Mouse (Mus musculus) MEL (cell line): ENCODE measurements around the gene Ucp2. TPM values are rescaled to one million over a fixed set of nuclear protein-coding genes. Genes with fewer than 3 reads are reported as not detected.

Experiments used
- DNase-seq: peaks from one replicate; pipeline ENCODE4 v3.0.0; 2011; ENCODE audit warnings: low read depth, low spot score
- H3K27ac ChIP-seq: 2 replicates; pipeline ENCODE4 v1.5.1; 2012; ENCODE audit warnings: low read depth, mild to moderate bottlenecking, control low read depth, low read length, moderate library complexity; ENCODE audit not compliant: control insufficient read depth
- H3K27me3 ChIP-seq, 2 experiments: fragments of 150-350 bp in 1 of 2; sonication (generic) in 1 of 2; 2 replicates each; pipeline ENCODE4 v1.6.1; 2012; ENCODE audit warnings: low read length in 2 of 2, mild to moderate bottlenecking in 2 of 2, improper control_type of control experiment in 1 of 2, moderate library complexity in 1 of 2; ENCODE audit not compliant: insufficient read depth in 2 of 2, control insufficient read depth in 1 of 2
- H3K36me3 ChIP-seq, 2 experiments: 2 replicates each; pipeline ENCODE4 v1.6.1; 2012 to 2014; ENCODE audit warnings: low read length in 2 of 2, improper control_type of control experiment in 1 of 2, inconsistent platforms in 1 of 2, mild to moderate bottlenecking in 1 of 2; ENCODE audit not compliant: insufficient read depth in 2 of 2, control insufficient read depth in 1 of 2
- H3K4me1 ChIP-seq, 2 experiments: fragments of 150-350 bp in 1 of 2; sonication (generic) in 1 of 2; 2 replicates each; pipeline ENCODE4 v1.6.1; 2012; ENCODE audit warnings: low read length in 2 of 2, improper control_type of control experiment in 1 of 2, mild to moderate bottlenecking in 1 of 2; ENCODE audit not compliant: insufficient read depth in 2 of 2, control insufficient read depth in 1 of 2
- H3K4me3 ChIP-seq, 2 experiments: fragments of 150-350 bp in 1 of 2; sonication (generic) in 1 of 2; 2 replicates each; pipeline ENCODE4 v1.5.1; 2012; ENCODE audit warnings: low read depth in 2 of 2, low read length in 2 of 2, mild to moderate bottlenecking in 2 of 2, moderate library complexity in 2 of 2, control low read depth in 1 of 2, improper control_type of control experiment in 1 of 2; ENCODE audit not compliant: control insufficient read depth in 1 of 2, insufficient read depth in 1 of 2
- H3K79me2 ChIP-seq: 2 replicates; pipeline ENCODE4 v1.6.1; 2012; ENCODE audit warnings: mild to moderate bottlenecking, low read length, moderate library complexity; ENCODE audit not compliant: control insufficient read depth, poor library complexity, insufficient read depth
- H3K9ac ChIP-seq: 2 replicates; pipeline ENCODE4 v1.6.1; 2012; ENCODE audit warnings: low read depth, mild to moderate bottlenecking, control low read depth, low read length, moderate library complexity; ENCODE audit not compliant: control insufficient read depth, poor library complexity, severe bottlenecking
- H3K9me3 ChIP-seq: fragments of 150-350 bp; sonication (generic); replicated peaks from 2 replicates; pipeline ENCODE4 v1.6.1; 2012; ENCODE audit warnings: mild to moderate bottlenecking, low read length, improper control_type of control experiment, moderate library complexity; ENCODE audit not compliant: insufficient read depth
- BHLHE40 ChIP-seq: IDR thresholded peaks from 2 replicates; pipeline ENCODE4 v1.6.1; 2012; ENCODE audit warnings: low read depth, mild to moderate bottlenecking, inconsistent platforms, low read length, improper control_type of control experiment, borderline replicate concordance
- CHD1 ChIP-seq: IDR thresholded peaks from 2 replicates; pipeline ENCODE4 v1.6.1; 2012; ENCODE audit warnings: low read depth, mild to moderate bottlenecking, inconsistent platforms, low read length, improper control_type of control experiment
- CTCF ChIP-seq, 3 experiments: IDR thresholded peaks in 2 of 3; conservative IDR thresholded peaks in 1 of 3; 2 replicates each; pipeline ENCODE4 v1.5.1; 2011 to 2012; ENCODE audit warnings: low read length in 3 of 3, low read depth in 2 of 3, mild to moderate bottlenecking in 2 of 3, improper control_type of control experiment in 1 of 3, inconsistent platforms in 1 of 3, mixed read lengths in 1 of 3, moderate library complexity in 1 of 3; ENCODE audit not compliant: control insufficient read depth in 1 of 3, insufficient read depth in 1 of 3, poor library complexity in 1 of 3, severe bottlenecking in 1 of 3
- E2F4 ChIP-seq: IDR thresholded peaks from 2 replicates; pipeline ENCODE4 v1.6.1; 2011; ENCODE audit warnings: low read depth, low read length, improper control_type of control experiment, borderline replicate concordance
- ELF1 ChIP-seq: IDR thresholded peaks from 2 replicates; pipeline ENCODE4 v1.6.1; 2014; ENCODE audit warnings: low read depth, mild to moderate bottlenecking, inconsistent platforms, low read length, improper control_type of control experiment, moderate library complexity
- EP300 ChIP-seq, 2 experiments: IDR thresholded peaks; 2 replicates each; pipeline ENCODE4 v1.6.1; 2011; ENCODE audit warnings: improper control_type of control experiment in 2 of 2, low read length in 2 of 2, low read depth in 1 of 2, mild to moderate bottlenecking in 1 of 2
- ETS1 ChIP-seq: IDR thresholded peaks from 2 replicates; pipeline ENCODE4 v1.6.1; 2012; ENCODE audit warnings: low read depth, mild to moderate bottlenecking, inconsistent platforms, low read length, improper control_type of control experiment, moderate library complexity
- GATA1 ChIP-seq: IDR thresholded peaks from 2 replicates; pipeline ENCODE4 v1.6.1; 2011; ENCODE audit warnings: low read depth, low read length, improper control_type of control experiment
- HCFC1 ChIP-seq: IDR thresholded peaks from 2 replicates; pipeline ENCODE4 v1.6.1; 2012; ENCODE audit warnings: low read depth, mild to moderate bottlenecking, inconsistent platforms, low read length, improper control_type of control experiment, moderate library complexity
- JUND ChIP-seq: IDR thresholded peaks from 2 replicates; pipeline ENCODE4 v1.6.1; 2011; ENCODE audit warnings: low read depth, mild to moderate bottlenecking, improper control_type of control experiment, low read length
- KAT2A ChIP-seq: conservative IDR thresholded peaks from 2 replicates; pipeline ENCODE4 v1.6.1; 2012; ENCODE audit warnings: low read depth, low read length, improper control_type of control experiment, inconsistent platforms
- MAX ChIP-seq: IDR thresholded peaks from 2 replicates; pipeline ENCODE4 v1.6.1; 2011; ENCODE audit warnings: low read length, improper control_type of control experiment
- MAZ ChIP-seq: IDR thresholded peaks from 2 replicates; pipeline ENCODE4 v1.6.1; 2012; ENCODE audit warnings: low read depth, mild to moderate bottlenecking, inconsistent platforms, low read length, improper control_type of control experiment
- MEF2A ChIP-seq: IDR thresholded peaks from 2 replicates; pipeline ENCODE4 v1.6.1; 2014; ENCODE audit warnings: low read depth, mild to moderate bottlenecking, inconsistent platforms, low read length, improper control_type of control experiment; ENCODE audit not compliant: poor library complexity, insufficient replicate concordance, severe bottlenecking; ENCODE audit errors: extremely low read depth
- MXI1 ChIP-seq: IDR thresholded peaks from 2 replicates; pipeline ENCODE4 v1.6.1; 2011; ENCODE audit warnings: mild to moderate bottlenecking, low read depth, low read length, improper control_type of control experiment
- MYB ChIP-seq: IDR thresholded peaks from 2 replicates; pipeline ENCODE4 v1.6.1; 2011; ENCODE audit warnings: mild to moderate bottlenecking, low read depth, low read length, improper control_type of control experiment
- MYC ChIP-seq: IDR thresholded peaks from 2 replicates; pipeline ENCODE4 v1.6.1; 2011; ENCODE audit warnings: low read depth, mild to moderate bottlenecking, low read length, improper control_type of control experiment, moderate library complexity
- NELFE ChIP-seq: IDR thresholded peaks from 2 replicates; pipeline ENCODE4 v1.6.1; 2011; ENCODE audit warnings: low read depth, low read length, improper control_type of control experiment
- NRF1 ChIP-seq: IDR thresholded peaks from 2 replicates; pipeline ENCODE4 v1.6.1; 2014; ENCODE audit warnings: low read depth, mild to moderate bottlenecking, inconsistent platforms, low read length, improper control_type of control experiment, moderate library complexity; ENCODE audit not compliant: poor library complexity, insufficient read depth, severe bottlenecking
- POLR2A ChIP-seq, 2 experiments: IDR thresholded peaks; 2 replicates each; pipeline ENCODE4 v1.6.1; 2011 to 2012; ENCODE audit warnings: low read length in 2 of 2, mild to moderate bottlenecking in 2 of 2, control low read depth in 1 of 2, improper control_type of control experiment in 1 of 2, low read depth in 1 of 2, moderate library complexity in 1 of 2; ENCODE audit not compliant: control insufficient read depth in 1 of 2, insufficient read depth in 1 of 2, poor library complexity in 1 of 2
- POLR2AphosphoS2 ChIP-seq: IDR thresholded peaks from 2 replicates; pipeline ENCODE4 v1.6.1; 2011; ENCODE audit warnings: low read length, improper control_type of control experiment
- RAD21 ChIP-seq: IDR thresholded peaks from 2 replicates; pipeline ENCODE4 v1.6.1; 2011; ENCODE audit warnings: mild to moderate bottlenecking, low read depth, low read length, improper control_type of control experiment
- SIN3A ChIP-seq: IDR thresholded peaks from 2 replicates; pipeline ENCODE4 v1.6.1; 2012; ENCODE audit warnings: low read length, improper control_type of control experiment, inconsistent platforms
- TAL1 ChIP-seq: IDR thresholded peaks from 2 replicates; pipeline ENCODE4 v1.6.1; 2012; ENCODE audit warnings: mild to moderate bottlenecking, inconsistent platforms, low read length, moderate library complexity, mixed read lengths
- TBP ChIP-seq: IDR thresholded peaks from 2 replicates; pipeline ENCODE4 v1.8.0; 2011; ENCODE audit warnings: low read depth, low read length, improper control_type of control experiment
- TCF12 ChIP-seq: IDR thresholded peaks from 2 replicates; pipeline ENCODE4 v1.6.1; 2014; ENCODE audit warnings: low read depth, mild to moderate bottlenecking, inconsistent platforms, low read length, improper control_type of control experiment, moderate library complexity
- UBTF ChIP-seq: IDR thresholded peaks from 2 replicates; pipeline ENCODE4 v1.6.1; 2012; ENCODE audit warnings: low read depth, mild to moderate bottlenecking, inconsistent platforms, low read length, improper control_type of control experiment, moderate library complexity, borderline replicate concordance; ENCODE audit not compliant: insufficient read depth
- USF1 ChIP-seq: IDR thresholded peaks from 2 replicates; pipeline ENCODE4 v1.6.1; 2014; ENCODE audit warnings: low read depth, mild to moderate bottlenecking, inconsistent platforms, low read length, improper control_type of control experiment, moderate library complexity
- USF2 ChIP-seq, 2 experiments: IDR thresholded peaks; 2 replicates each; pipeline ENCODE4 v1.6.1; 2011 to 2012; ENCODE audit warnings: improper control_type of control experiment in 2 of 2, low read length in 2 of 2, borderline replicate concordance in 1 of 2, inconsistent platforms in 1 of 2, low read depth in 1 of 2, mild to moderate bottlenecking in 1 of 2; ENCODE audit not compliant: insufficient read depth in 1 of 2
- ZC3H11A ChIP-seq: IDR thresholded peaks from 2 replicates; pipeline ENCODE4 v1.6.1; 2012; ENCODE audit warnings: low read depth, mild to moderate bottlenecking, inconsistent platforms, low read length, improper control_type of control experiment
- ZKSCAN1 ChIP-seq: IDR thresholded peaks from 2 replicates; pipeline ENCODE4 v1.6.1; 2012; ENCODE audit warnings: low read depth, mild to moderate bottlenecking, inconsistent platforms, low read length, improper control_type of control experiment, moderate library complexity
- ZMIZ1 ChIP-seq: IDR thresholded peaks from 2 replicates; pipeline ENCODE4 v1.6.1; 2012; ENCODE audit warnings: low read depth, mild to moderate bottlenecking, inconsistent platforms, low read length, improper control_type of control experiment, moderate library complexity
- polyA plus RNA-seq, 2 experiments: library from polyadenylated mRNA; stranded (reverse) in 1 of 2; unstranded in 1 of 2; fragments of >175 nt in 1 of 2; fragments of >200 nt in 1 of 2; gene quantifications; 2 replicates each; pipeline versions ENCODE4 v1.2.1 to v1.2.4; 2012; ENCODE audit warnings: low replicate concordance in 2 of 2, low read depth in 1 of 2; ENCODE audit not compliant: insufficient read length in 2 of 2, insufficient read depth in 1 of 2, missing spikeins in 1 of 2
- total RNA-seq: library from RNA; depleted of rRNA; stranded (reverse); fragments of 300-350 nt; gene quantifications from 2 replicates; pipeline ENCODE4 v1.2.3, GENCODE M21; 2012

The Ucp2 gene
- total and polyA plus RNA-seq, 3 experiments = 139 to 724 TPM; not detected in 1

- no peak for TF ChIP-seq CHD1
- no peak for TF ChIP-seq ZMIZ1
- TF ChIP-seq EP300 (IDR thresholded peaks at IDR 0.05; ENCODE audit: low read depth in 1 of 2, low read length in 2 of 2) = peak; percentile 46 to 52; a peak in 3 of 4 replicates
- TF ChIP-seq RAD21 = no peak
- TF ChIP-seq MYB = no peak
- TF ChIP-seq ZKSCAN1 = no peak
- no peak for TF ChIP-seq MAZ
- TF ChIP-seq, all 39 proteins: peak for 7
These were observed 27.4 kb upstream of the Ucp2 start (continued) for GRCm38 (mm10) chr7:100465656-100466309.

- Histone ChIP-seq H3K79me2 (no peaks in the 10 kb centered on the region), H3K9ac (no peak overlapping the region), H3K4me3 (no peak overlapping the region), H3K27me3 (no peaks in the 10 kb centered on the region), H3K36me3 (peaks cover 0 to 41% of the 10 kb centered on the region in 2 experiments; a peak in 2 of 4 replicates), H3K27ac (peak overlapping the region; percentile 77), H3K9me3 (no peaks in the 10 kb centered on the region), H3K4me1 (peaks cover 28 to 41% of the 10 kb centered on the region in 2 experiments)
- DNase-seq = peak; percentile 84
- no peak for TF ChIP-seq BHLHE40
- TF ChIP-seq ZMIZ1 = 0 out of 2 replicates have a peak, but pooled peaks have one; percentile 18
- 0 out of 2 replicates have a peak, but pooled peaks have one; percentile 43 for TF ChIP-seq HCFC1
- TF ChIP-seq JUND = no peak; the same call in 1 of the 2 replicates
- no peak for TF ChIP-seq TBP
- peak; percentile 79 to 84 for TF ChIP-seq EP300 (IDR thresholded peaks at IDR 0.05; ENCODE audit: low read depth in 1 of 2, low read length in 2 of 2)
- no peak for TF ChIP-seq NELFE
- no peak for TF ChIP-seq MEF2A
- no peak for TF ChIP-seq CTCF (IDR thresholded peaks at IDR 0.05 in 2 of 3, conservative IDR thresholded peaks at IDR 0.05 in 1 of 3; ENCODE audit: control insufficient read depth in 1 of 3, insufficient read depth in 1 of 3, low read depth in 2 of 3, low read length in 3 of 3, poor library complexity in 1 of 3, severe bottlenecking in 1 of 3)
- TF ChIP-seq GATA1 = peak; percentile 87
- no peak for TF ChIP-seq POLR2AphosphoS2
- TF ChIP-seq TAL1 = peak; percentile 95
- no peak for TF ChIP-seq POLR2A (IDR thresholded peaks at IDR 0.05; ENCODE audit: control insufficient read depth in 1 of 2, insufficient read depth in 1 of 2, low read depth in 1 of 2, low read length in 2 of 2, poor library complexity in 1 of 2)
- TF ChIP-seq CHD1 = no peak
- peak; percentile 63 for TF ChIP-seq SIN3A
- no peak for TF ChIP-seq MYB
- no peak for TF ChIP-seq UBTF
- TF ChIP-seq ZC3H11A = no peak
- TF ChIP-seq MXI1 = peak; percentile 60; the same call in 1 of the 2 replicates
- 0 out of 2 replicates have a peak, but pooled peaks have one; percentile 21 for TF ChIP-seq MYC
- no peak for TF ChIP-seq NRF1
- no peak for TF ChIP-seq USF2 (IDR thresholded peaks at IDR 0.05; ENCODE audit: borderline replicate concordance in 1 of 2, insufficient read depth in 1 of 2, low read depth in 1 of 2, low read length in 2 of 2)
- TF ChIP-seq ETS1 = peak; percentile 64; the same call in 1 of the 2 replicates
- no peak for TF ChIP-seq USF1
- TF ChIP-seq MAX = no peak; the same call in 1 of the 2 replicates
- TF ChIP-seq ELF1 = 0 out of 2 replicates have a peak, but pooled peaks have one; percentile 23
- TF ChIP-seq KAT2A = no peak
- TF ChIP-seq TCF12 = peak; percentile 88
- no peak for TF ChIP-seq E2F4
These were observed 26.2 kb upstream of the Ucp2 start for GRCm38 (mm10) chr7:100466781-100467510.
